Mouse (Mus musculus): ENCODE data around the gene Dennd1b. TPM values are rescaled to one million over a fixed set of nuclear protein-coding genes. Genes with fewer than 3 reads are reported as not detected.

Dennd1b gene
- total and polyA plus RNA-seq, 2 experiments from 2014 or later, result 11.1 to 39.6 TPM

GRCm38 (mm10) chr1:138962266-138963101 is 751 bp upstream of the Dennd1b start:
- no peak for ATAC-seq (ENCODE audit: insufficient read depth, low read depth)
- Histone ChIP-seq H3K36me3 (replicated peaks; ENCODE audit: control insufficient read depth, insufficient read depth, low read length) (no peaks in the 10 kb centered on the region), H3K9me3 (replicated peaks; ENCODE audit: control insufficient read depth, low read length) (no peaks in the 10 kb centered on the region), H3K4me2 (ENCODE audit: low read depth, low read length) (peak overlapping the region; percentile 65), H3K27ac (ENCODE audit: low read depth) (peak overlapping the region; percentile 99), H3K9ac (replicated peaks; ENCODE audit: low read depth, low read length) (peak overlapping the region; percentile 98), H3K27me3 (ENCODE audit: control insufficient read depth, insufficient read depth, low read length) (no peaks in the 10 kb centered on the region), H3K4me1 (ENCODE audit: control insufficient read depth, insufficient read depth) (peaks cover 20% of the 10 kb centered on the region), H3K4me3 (ENCODE audit: low read depth, low read length) (peak overlapping the region; percentile 84)
- WGBS, result 45% methylated on average over 9 of the region's 9 CpGs
- TF ChIP-seq CTCF (IDR thresholded peaks at IDR 0.05; ENCODE audit: low read depth) (no peak), EP300 (IDR thresholded peaks at IDR 0.05; ENCODE audit: low read depth) (no peak)
- no peak for DNase-seq (ENCODE audit: low spot score)

DNA sequence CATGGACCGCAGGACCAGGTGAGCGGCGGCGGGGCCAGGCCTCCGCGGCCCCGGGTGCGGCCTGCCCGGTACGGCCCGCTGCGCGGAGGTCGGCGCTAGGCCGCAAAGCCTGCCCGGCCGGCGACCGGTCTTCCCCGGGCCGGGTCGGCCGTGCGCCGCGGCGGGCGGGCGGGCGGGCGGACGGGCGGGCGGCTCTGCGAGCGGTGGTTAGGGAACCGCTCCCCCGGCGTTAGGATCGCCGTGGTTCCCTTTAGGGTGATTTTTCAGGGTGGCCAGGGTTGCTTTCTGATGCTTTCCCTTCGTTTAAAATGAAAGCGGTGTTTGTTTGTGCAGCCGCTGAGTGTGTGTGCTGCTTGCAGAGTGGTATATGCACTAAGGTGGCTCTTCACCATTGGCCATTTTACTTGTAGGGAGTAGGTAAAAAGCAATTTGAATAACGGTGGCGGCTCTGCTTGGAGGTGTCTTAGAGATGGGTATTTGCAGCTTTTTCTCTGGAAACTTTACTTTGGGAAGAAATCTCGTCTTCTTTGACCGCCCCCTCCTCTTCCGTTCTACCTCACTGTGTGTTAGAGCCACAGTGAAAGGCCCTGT is 728 bp downstream of the Dennd1b start:
- WGBS, result under 1% methylated on average over 39 of the region's 50 CpGs
- H3K27ac ChIP-seq (ENCODE audit: low read depth), result peak overlapping the region; percentile 99

DNA sequence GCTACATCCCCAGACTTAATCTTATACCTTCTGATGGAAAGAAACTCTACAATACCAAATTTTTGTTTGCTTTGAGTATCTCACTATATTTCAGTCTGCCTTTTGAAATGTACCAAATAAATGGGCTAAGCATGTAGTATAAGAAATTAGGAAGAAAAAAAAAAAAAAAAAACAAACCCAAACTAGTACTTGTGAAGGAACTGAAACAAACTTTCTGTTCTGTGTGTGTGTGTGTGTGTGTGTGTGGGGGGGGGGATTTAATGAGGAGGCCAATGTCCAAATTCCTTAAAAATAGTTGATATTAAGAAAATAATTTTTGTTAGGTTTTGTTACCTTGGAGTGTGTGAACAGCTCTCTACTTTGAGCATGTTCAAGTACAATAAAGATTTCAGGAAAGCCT is 1.8 kb downstream of the Dennd1b start:
- no peak overlapping the region for H3K9ac ChIP-seq (replicated peaks; ENCODE audit: low read depth, low read length)
- no peak for ATAC-seq (ENCODE audit: insufficient read depth, low read depth)
- H3K27ac ChIP-seq (ENCODE audit: low read depth), result 0 out of 2 replicates have a peak overlapping the region, but pooled peaks have one; percentile 17
- no peaks in the 10 kb centered on the region for H3K9me3 ChIP-seq (replicated peaks; ENCODE audit: control insufficient read depth, low read length)
- no peak for DNase-seq (ENCODE audit: low spot score)
- peak overlapping the region; percentile 35; the same call in 1 of the 2 replicates for H3K4me2 ChIP-seq (ENCODE audit: low read depth, low read length)
- no peaks in the 10 kb centered on the region for H3K27me3 ChIP-seq (ENCODE audit: control insufficient read depth, insufficient read depth, low read length)
- no peak overlapping the region for H3K4me3 ChIP-seq (ENCODE audit: low read depth, low read length)
- no peak for TF ChIP-seq EP300 (IDR thresholded peaks at IDR 0.05; ENCODE audit: low read depth)
- TF ChIP-seq CTCF (IDR thresholded peaks at IDR 0.05; ENCODE audit: low read depth), result no peak
- H3K4me1 ChIP-seq (ENCODE audit: control insufficient read depth, insufficient read depth), result peaks cover 31% of the 10 kb centered on the region
- no peaks in the 10 kb centered on the region; the same call in 1 of the 2 replicates for H3K36me3 ChIP-seq (replicated peaks; ENCODE audit: control insufficient read depth, insufficient read depth, low read length)

More for the DNA sequence above, 728 bp downstream of the Dennd1b start:
- TF ChIP-seq EP300 (IDR thresholded peaks at IDR 0.05; ENCODE audit: low read depth) (no peak), CTCF (IDR thresholded peaks at IDR 0.05; ENCODE audit: low read depth) (no peak)
- peaks cover 28% of the 10 kb centered on the region for H3K4me1 ChIP-seq (ENCODE audit: control insufficient read depth, insufficient read depth)
- DNase-seq (ENCODE audit: low spot score), result peak; percentile 41
- H3K27me3 ChIP-seq (ENCODE audit: control insufficient read depth, insufficient read depth, low read length), result no peaks in the 10 kb centered on the region
- peak overlapping the region; percentile 98 for H3K9ac ChIP-seq (replicated peaks; ENCODE audit: low read depth, low read length)
- H3K4me2 ChIP-seq (ENCODE audit: low read depth, low read length), result peak overlapping the region; percentile 65
- H3K9me3 ChIP-seq (replicated peaks; ENCODE audit: control insufficient read depth, low read length), result no peaks in the 10 kb centered on the region
- peak; percentile 80 for ATAC-seq (ENCODE audit: insufficient read depth, low read depth)
- H3K4me3 ChIP-seq (ENCODE audit: low read depth, low read length), result peak overlapping the region; percentile 84
- H3K36me3 ChIP-seq (replicated peaks; ENCODE audit: control insufficient read depth, insufficient read depth, low read length), result no peaks in the 10 kb centered on the region; the same call in 1 of the 2 replicates

DNA sequence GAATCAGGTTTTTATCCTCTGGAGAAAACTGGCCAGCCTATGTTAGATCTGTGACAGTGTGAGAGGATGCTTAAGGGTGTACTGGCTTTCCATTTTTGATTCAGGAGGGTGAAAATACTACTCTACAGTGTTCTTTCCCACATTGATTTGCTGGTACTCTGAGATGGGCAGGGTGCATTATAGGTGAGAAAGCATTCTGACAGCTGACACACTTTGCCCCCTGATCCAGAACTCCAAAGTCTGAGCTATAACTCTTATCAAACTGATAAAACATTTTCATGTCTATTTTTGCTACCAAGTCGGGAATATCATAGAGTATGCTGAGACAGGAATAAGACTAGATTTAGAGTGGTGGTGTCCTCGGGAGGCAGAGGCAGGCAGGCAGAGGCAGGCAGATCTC is 2.3 kb downstream of the Dennd1b start:
- no peak overlapping the region for H3K4me2 ChIP-seq (ENCODE audit: low read depth, low read length)
- WGBS, result 57% methylated on average over 2 of the region's 2 CpGs
- ATAC-seq (ENCODE audit: insufficient read depth, low read depth) (no peak), DNase-seq (ENCODE audit: low spot score) (no peak)
- no peaks in the 10 kb centered on the region; the same call in 1 of the 2 replicates for H3K36me3 ChIP-seq (replicated peaks; ENCODE audit: control insufficient read depth, insufficient read depth, low read length)
- H3K9ac ChIP-seq (replicated peaks; ENCODE audit: low read depth, low read length), result no peak overlapping the region
- TF ChIP-seq EP300 (IDR thresholded peaks at IDR 0.05; ENCODE audit: low read depth), result no peak
- no peak for TF ChIP-seq CTCF (IDR thresholded peaks at IDR 0.05; ENCODE audit: low read depth)
- no peaks in the 10 kb centered on the region for H3K9me3 ChIP-seq (replicated peaks; ENCODE audit: control insufficient read depth, low read length)
- peaks cover 33% of the 10 kb centered on the region for H3K4me1 ChIP-seq (ENCODE audit: control insufficient read depth, insufficient read depth)
- no peak overlapping the region for H3K4me3 ChIP-seq (ENCODE audit: low read depth, low read length)
- no peaks in the 10 kb centered on the region for H3K27me3 ChIP-seq (ENCODE audit: control insufficient read depth, insufficient read depth, low read length)
- 0 out of 2 replicates have a peak overlapping the region, but pooled peaks have one; percentile 17 for H3K27ac ChIP-seq (ENCODE audit: low read depth)

- 89% methylated on average over 7 of the region's 7 CpGs for WGBS
- no peak overlapping the region for H3K4me3 ChIP-seq (ENCODE audit: low read depth, low read length)
- no peak overlapping the region for H3K9ac ChIP-seq (replicated peaks; ENCODE audit: low read depth, low read length)
- H3K27me3 ChIP-seq (ENCODE audit: control insufficient read depth, insufficient read depth, low read length), result no peaks in the 10 kb centered on the region
- H3K9me3 ChIP-seq (replicated peaks; ENCODE audit: control insufficient read depth, low read length), result no peaks in the 10 kb centered on the region
- H3K27ac ChIP-seq (ENCODE audit: low read depth), result no peak overlapping the region
- peaks cover 33% of the 10 kb centered on the region for H3K4me1 ChIP-seq (ENCODE audit: control insufficient read depth, insufficient read depth)
- ATAC-seq (ENCODE audit: insufficient read depth, low read depth) (no peak), DNase-seq (ENCODE audit: low spot score) (no peak)
- TF ChIP-seq CTCF (IDR thresholded peaks at IDR 0.05; ENCODE audit: low read depth) (no peak), EP300 (IDR thresholded peaks at IDR 0.05; ENCODE audit: low read depth) (no peak)
- no peak overlapping the region for H3K4me2 ChIP-seq (ENCODE audit: low read depth, low read length)
- no peaks in the 10 kb centered on the region; the same call in 1 of the 2 replicates for H3K36me3 ChIP-seq (replicated peaks; ENCODE audit: control insufficient read depth, insufficient read depth, low read length)
Measured at GRCm38 (mm10) chr1:138967450-138967849, 4.2 kb downstream of the Dennd1b start.
